ENCODE assay signal across 8 mouse cellular contexts in genomic region chr17:34593752-34594525, GRCm38 (mm10). TPM values are rescaled to one million over a fixed set of nuclear protein-coding genes. Genes with fewer than 3 reads are reported as not detected.
DNase-seq lines count a peak whose midpoint lies in the region; ATAC-seq and TF ChIP-seq lines count a peak whose summit lies in the region.

No protein-coding gene starts in this region.

- ATAC-seq in hindbrain, embryonic 11.5 days (ENCODE audit: low FRiP score) = no peak
- ATAC-seq in liver, embryonic 15.5 days (ENCODE audit: insufficient read depth) = no peak
- no peak for ATAC-seq in stomach, postnatal 0 days (ENCODE audit: low FRiP score, low TSS enrichment)

- H3K27me3 ChIP-seq in hindbrain, embryonic 11.5 days (ENCODE audit: control insufficient read depth, insufficient read depth, low read length) = no peaks in the 10 kb centered on the region
- no peaks in the 10 kb centered on the region for H3K27me3 ChIP-seq in liver, embryonic 15.5 days
- no peaks in the 10 kb centered on the region for H3K27me3 ChIP-seq in stomach, postnatal 0 days (ENCODE audit: control insufficient read depth, insufficient read depth, low read length)

- peak; percentile 57 for DNase-seq in gastrocnemius, postnatal 14 days
- DNase-seq in gastrocnemius, postnatal 25 days = no peak
- DNase-seq in hindbrain, embryonic 11.5 days (ENCODE audit: low spot score) = no peak
- DNase-seq in stomach, postnatal 0 days (ENCODE audit: low spot score) = peak; percentile 64
- DNase-seq in layer of hippocampus, adult 18-20 months (ENCODE audit: low spot score in 2 of 2) = no peak
- no peak for DNase-seq in adrenal gland, adult 8-10 months

- H3K27ac ChIP-seq in bone marrow macrophage, adult 2 months (ENCODE audit: insufficient read depth, low read depth, low read length) = no peak overlapping the region
- peak overlapping the region; percentile 100; the same call in 1 of the 2 replicates for H3K27ac ChIP-seq in hindbrain, embryonic 11.5 days (ENCODE audit: low read depth, low read length)
- H3K27ac ChIP-seq in liver, embryonic 15.5 days (replicated peaks) = peak overlapping the region; percentile 87
- peak overlapping the region; percentile 97 for H3K27ac ChIP-seq in stomach, postnatal 0 days (replicated peaks)

- H3K4me2 ChIP-seq in hindbrain, embryonic 11.5 days (replicated peaks; ENCODE audit: low read depth, low read length) = peak overlapping the region; percentile 98
- peak overlapping the region; percentile 100 for H3K4me2 ChIP-seq in liver, embryonic 15.5 days
- H3K4me2 ChIP-seq in stomach, postnatal 0 days (replicated peaks; ENCODE audit: low read depth) = peak overlapping the region; percentile 89

- intact Hi-C loops in gastrocnemius, postnatal 14 days (cut with DNase I; ENCODE audit: low total_unique reads) = no loop called here

- TF ChIP-seq EP300 in stomach, postnatal 0 days (optimal IDR thresholded peaks at IDR 0.05) = no peak

- no peak for TF ChIP-seq CTCF in bone marrow macrophage, adult 2 months (IDR thresholded peaks at IDR 0.05; ENCODE audit: low read depth, low read length)
- peak; percentile 36; the same call in 1 of the 2 replicates for TF ChIP-seq CTCF in stomach, postnatal 0 days (IDR thresholded peaks at IDR 0.05; ENCODE audit: low read depth)

- TF ChIP-seq POLR2A in bone marrow macrophage, adult 2 months (IDR thresholded peaks at IDR 0.05; ENCODE audit: borderline replicate concordance, low read depth, low read length) = no peak

- no peaks in the 10 kb centered on the region for H3K36me3 ChIP-seq in hindbrain, embryonic 11.5 days (ENCODE audit: control insufficient read depth, insufficient read depth, low read length)
- peaks cover 23% of the 10 kb centered on the region for H3K36me3 ChIP-seq in liver, embryonic 15.5 days (replicated peaks)
- H3K36me3 ChIP-seq in stomach, postnatal 0 days (ENCODE audit: control insufficient read depth, insufficient read depth, low read length) = peaks cover 8% of the 10 kb centered on the region

- H3K4me3 ChIP-seq in bone marrow macrophage, adult 2 months (ENCODE audit: insufficient read depth, low read length) = peak overlapping the region; percentile 68
- peak overlapping the region; percentile 97 for H3K4me3 ChIP-seq in hindbrain, embryonic 11.5 days (ENCODE audit: low read depth, low read length)
- H3K4me3 ChIP-seq in liver, embryonic 15.5 days (replicated peaks) = peak overlapping the region; percentile 84
- peak overlapping the region; percentile 85 for H3K4me3 ChIP-seq in stomach, postnatal 0 days (ENCODE audit: low read depth, low read length)

- WGBS in hindbrain, embryonic 11.5 days = 49% methylated on average over 32 of the region's 34 CpGs
- 70% methylated on average over 34 of the region's 34 CpGs for WGBS in liver, embryonic 15.5 days (ENCODE audit: insufficient replicate concordance)
- WGBS in stomach, postnatal 0 days = 39% methylated on average over 33 of the region's 34 CpGs

- H3K9ac ChIP-seq in hindbrain, embryonic 11.5 days (ENCODE audit: low read depth, low read length) = peak overlapping the region; percentile 99
- peak overlapping the region; percentile 91; the same call in 1 of the 2 replicates for H3K9ac ChIP-seq in liver, embryonic 15.5 days
- peak overlapping the region; percentile 95 for H3K9ac ChIP-seq in stomach, postnatal 0 days (ENCODE audit: low read length)

- peaks cover 9% of the 10 kb centered on the region for H3K4me1 ChIP-seq in bone marrow macrophage, adult 2 months (ENCODE audit: control insufficient read depth, insufficient read depth, low read length)
- H3K4me1 ChIP-seq in hindbrain, embryonic 11.5 days (replicated peaks; ENCODE audit: control insufficient read depth, insufficient read depth, low read length) = peaks cover 25% of the 10 kb centered on the region
- peaks cover 82% of the 10 kb centered on the region for H3K4me1 ChIP-seq in liver, embryonic 15.5 days (replicated peaks)
- H3K4me1 ChIP-seq in stomach, postnatal 0 days (replicated peaks; ENCODE audit: control insufficient read depth, insufficient read depth) = peaks cover 4% of the 10 kb centered on the region

- H3K9me3 ChIP-seq in hindbrain, embryonic 11.5 days (ENCODE audit: control insufficient read depth, low read length) = no peaks in the 10 kb centered on the region
- H3K9me3 ChIP-seq in liver, embryonic 15.5 days (replicated peaks) = no peaks in the 10 kb centered on the region
- no peaks in the 10 kb centered on the region for H3K9me3 ChIP-seq in stomach, postnatal 0 days (ENCODE audit: control insufficient read depth, low read length)

RNA-seq across cellular contexts. Expression of gene Pbx2, which starts 2.9 kb away (rescaled TPM):
- total RNA-seq in gastrocnemius, postnatal 14 days (2021) = 10 to 100 TPM; 17.3 to 17.9 TPM
- 10 to 100 TPM; 12.1 to 13.6 TPM for total RNA-seq in gastrocnemius, postnatal 25 days (2021)
- polyA plus RNA-seq in bone marrow macrophage, adult 2 months (2012; ENCODE audit: insufficient read depth, insufficient read length, missing spikeins) = 85.9 and 90.0 TPM in 2 replicates
- 16.6 and 17.3 TPM in 2 replicates for polyA plus RNA-seq in hindbrain, embryonic 11.5 days (2014; fragmentation: Nextera tagmentation; extraction: Ambion mirVana)
- polyA plus RNA-seq in liver, embryonic 15.5 days (2015; fragmentation: Nextera tagmentation; extraction: Ambion mirVana) = 2.4 and 2.8 TPM in 2 replicates
- 4.3 and 4.6 TPM in 2 replicates for polyA plus RNA-seq in stomach, postnatal 0 days (2015; fragmentation: Nextera tagmentation; extraction: Ambion mirVana)
- 10 to 100 TPM; 67.3 to 69.1 TPM for total RNA-seq in layer of hippocampus, adult 18-20 months (2021)
- 10 to 100 TPM; 30.8 to 55.5 (median 44.0) TPM for total RNA-seq in adrenal gland, adult 8-10 months (2022)

RNA-seq across cellular contexts. Expression of gene Ager, which starts 3.7 kb away (rescaled TPM):
- under 1 TPM; 0.44 to 0.55 TPM for total RNA-seq in gastrocnemius, postnatal 14 days (2021)
- total RNA-seq in gastrocnemius, postnatal 25 days (2021) = under 1 TPM in 1 of 2 experiments, not detected in 1; 0.24 TPM
- polyA plus RNA-seq in bone marrow macrophage, adult 2 months (2012; ENCODE audit: insufficient read depth, insufficient read length, missing spikeins) = 1.3 and 2.2 TPM in 2 replicates
- polyA plus RNA-seq in hindbrain, embryonic 11.5 days (2014; fragmentation: Nextera tagmentation; extraction: Ambion mirVana) = 1.7 and 2.2 TPM in 2 replicates
- polyA plus RNA-seq in liver, embryonic 15.5 days (2015; fragmentation: Nextera tagmentation; extraction: Ambion mirVana) = 0.70 and 0.88 TPM in 2 replicates
- 1.5 and 1.8 TPM in 2 replicates for polyA plus RNA-seq in stomach, postnatal 0 days (2015; fragmentation: Nextera tagmentation; extraction: Ambion mirVana)
- under 1 TPM; 0.61 to 0.67 TPM for total RNA-seq in layer of hippocampus, adult 18-20 months (2021)
- total RNA-seq in adrenal gland, adult 8-10 months (2022) = 1 to 10 TPM in 3 of 4 experiments, under 1 TPM in 1; 0.52 to 2.4 (median 1.4) TPM

RNA-seq across cellular contexts. Expression of gene Gpsm3, which starts 4.3 kb away (rescaled TPM):
- total RNA-seq in gastrocnemius, postnatal 14 days (2021) = 1 to 10 TPM; 3.1 to 3.6 TPM
- 1 to 10 TPM; 2.3 to 2.6 TPM for total RNA-seq in gastrocnemius, postnatal 25 days (2021)
- 217 and 244 TPM in 2 replicates for polyA plus RNA-seq in bone marrow macrophage, adult 2 months (2012; ENCODE audit: insufficient read depth, insufficient read length, missing spikeins)
- 3.2 and 5.9 TPM in 2 replicates for polyA plus RNA-seq in hindbrain, embryonic 11.5 days (2014; fragmentation: Nextera tagmentation; extraction: Ambion mirVana)
- polyA plus RNA-seq in liver, embryonic 15.5 days (2015; fragmentation: Nextera tagmentation; extraction: Ambion mirVana) = 14.9 and 17.6 TPM in 2 replicates
- polyA plus RNA-seq in stomach, postnatal 0 days (2015; fragmentation: Nextera tagmentation; extraction: Ambion mirVana) = 7.8 and 8.2 TPM in 2 replicates
- total RNA-seq in layer of hippocampus, adult 18-20 months (2021) = 1 to 10 TPM; 1.8 to 2.2 TPM
- total RNA-seq in adrenal gland, adult 8-10 months (2022) = 1 to 10 TPM; 4.7 to 7.9 (median 6.4) TPM

RNA-seq across cellular contexts. Expression of gene Rnf5, which starts 9.6 kb away (rescaled TPM):
- 10 to 100 TPM; 17.1 to 18.6 TPM for total RNA-seq in gastrocnemius, postnatal 14 days (2021)
- total RNA-seq in gastrocnemius, postnatal 25 days (2021) = 10 to 100 TPM; 16.4 to 19.2 TPM
- polyA plus RNA-seq in bone marrow macrophage, adult 2 months (2012; ENCODE audit: insufficient read depth, insufficient read length, missing spikeins) = 110 and 116 TPM in 2 replicates
- 175 and 182 TPM in 2 replicates for polyA plus RNA-seq in hindbrain, embryonic 11.5 days (2014; fragmentation: Nextera tagmentation; extraction: Ambion mirVana)
- polyA plus RNA-seq in liver, embryonic 15.5 days (2015; fragmentation: Nextera tagmentation; extraction: Ambion mirVana) = 88.4 and 106 TPM in 2 replicates
- polyA plus RNA-seq in stomach, postnatal 0 days (2015; fragmentation: Nextera tagmentation; extraction: Ambion mirVana) = 82.9 and 83.6 TPM in 2 replicates
- 10 to 100 TPM; 81.8 to 81.9 TPM for total RNA-seq in layer of hippocampus, adult 18-20 months (2021)
- total RNA-seq in adrenal gland, adult 8-10 months (2022) = 100 to 1,000 TPM in 1 of 4 experiments, 10 to 100 TPM in 3; 72.6 to 101 (median 84.6) TPM

RNA-seq across cellular contexts. Expression of gene Agpat1, which starts 10.1 kb away (rescaled TPM):
- 10 to 100 TPM; 38.8 to 39.1 TPM for total RNA-seq in gastrocnemius, postnatal 14 days (2021)
- total RNA-seq in gastrocnemius, postnatal 25 days (2021) = 10 to 100 TPM; 53.6 to 56.9 TPM
- polyA plus RNA-seq in bone marrow macrophage, adult 2 months (2012; ENCODE audit: insufficient read depth, insufficient read length, missing spikeins) = 93.0 and 101 TPM in 2 replicates
- 73.8 and 81.2 TPM in 2 replicates for polyA plus RNA-seq in hindbrain, embryonic 11.5 days (2014; fragmentation: Nextera tagmentation; extraction: Ambion mirVana)
- 21.1 and 23.6 TPM in 2 replicates for polyA plus RNA-seq in liver, embryonic 15.5 days (2015; fragmentation: Nextera tagmentation; extraction: Ambion mirVana)
- polyA plus RNA-seq in stomach, postnatal 0 days (2015; fragmentation: Nextera tagmentation; extraction: Ambion mirVana) = 27.6 and 31.3 TPM in 2 replicates
- total RNA-seq in layer of hippocampus, adult 18-20 months (2021) = 100 to 1,000 TPM; 162 to 175 TPM
- 100 to 1,000 TPM in 3 of 4 experiments, 10 to 100 TPM in 1; 84.6 to 108 (median 101) TPM for total RNA-seq in adrenal gland, adult 8-10 months (2022)

Comparison
In these comparisons a context has a peak if more than half of its experiments do, and no peak if none do; other contexts are left out.
1. DNase-seq: peak in gastrocnemius, postnatal 14 days (single experiment) and stomach, postnatal 0 days (single experiment); none in gastrocnemius, postnatal 25 days (single experiment), hindbrain, embryonic 11.5 days (single experiment), layer of hippocampus, adult 18-20 months (0 of 2) and adrenal gland, adult 8-10 months (single experiment).
2. Peak in every context shown above with its lines, with median percentiles within 50 percentile points of each other: H3K4me3 ChIP-seq, H3K4me2 ChIP-seq and H3K9ac ChIP-seq.